Mouse (Mus musculus) kidney, adult 18-20 months (tissue): ENCODE measurements around the gene Zmynd10.

Experiments
- DNase-seq: peaks from one replicate; pipeline ENCODE4 v3.0.0; 2021

Gene Zmynd10

GRCm38 (mm10) chr9:107547026-107547425, at the start of gene Zmynd10:
Gene Zmynd10 (plus strand): TSS chr9:107547298.
- DNase-seq = peak; percentile 94

GRCm38 (mm10) chr9:107500708-107501286, 46.3 kb upstream of the Zmynd10 start:
- no peak for DNase-seq

- no peak for DNase-seq
Measured at GRCm38 (mm10) chr9:107502131-107502846, 44.8 kb upstream of the Zmynd10 start.

- no peak for DNase-seq
Measured at GRCm38 (mm10) chr9:107504662-107505537, 42.2 kb upstream of the Zmynd10 start.

GRCm38 (mm10) chr9:107508266-107508665, 38.8 kb upstream of the Zmynd10 start:
- DNase-seq = no peak

GRCm38 (mm10) chr9:107510384-107511100, 36.6 kb upstream of the Zmynd10 start:
- DNase-seq = no peak

GRCm38 (mm10) chr9:107511436-107511835, 35.7 kb upstream of the Zmynd10 start:
- no peak for DNase-seq

- no peak for DNase-seq
Measured at GRCm38 (mm10) chr9:107512326-107512725, 34.8 kb upstream of the Zmynd10 start.

- DNase-seq = peak; percentile 86
Measured at GRCm38 (mm10) chr9:107514303-107514955, 32.7 kb upstream of the Zmynd10 start.

GRCm38 (mm10) chr9:107520331-107520730, 26.8 kb upstream of the Zmynd10 start:
- no peak for DNase-seq

- DNase-seq = no peak
Measured at GRCm38 (mm10) chr9:107521190-107521589, 25.9 kb upstream of the Zmynd10 start.

GRCm38 (mm10) chr9:107521711-107522399, 25.2 kb upstream of the Zmynd10 start:
- no peak for DNase-seq

GRCm38 (mm10) chr9:107522400-107522711, 24.7 kb upstream of the Zmynd10 start:
- DNase-seq = no peak

GRCm38 (mm10) chr9:107526198-107527026, 20.7 kb upstream of the Zmynd10 start:
- DNase-seq = peak; percentile 81

- peak; percentile 90 for DNase-seq
Measured at GRCm38 (mm10) chr9:107533791-107534407, 13.2 kb upstream of the Zmynd10 start, which contains the start of gene Tmem115. Gene Tmem115 (plus strand): TSS chr9:107533945.

GRCm38 (mm10) chr9:107534408-107535202, 12.5 kb upstream of the Zmynd10 start:
- no peak for DNase-seq

- no peak for DNase-seq
Measured at GRCm38 (mm10) chr9:107538231-107538630, 8.9 kb upstream of the Zmynd10 start.

GRCm38 (mm10) chr9:107538711-107539110, 8.4 kb upstream of the Zmynd10 start:
- no peak for DNase-seq

- no peak for DNase-seq
Measured at GRCm38 (mm10) chr9:107539940-107540339, 7.2 kb upstream of the Zmynd10 start.

- no peak for DNase-seq
Measured at GRCm38 (mm10) chr9:107540420-107540819, 6.7 kb upstream of the Zmynd10 start.
